Mouse (Mus musculus) heart, embryonic 15.5 days (tissue): ENCODE measurements around the gene Mdm4. TPM values are rescaled to one million over a fixed set of nuclear protein-coding genes. Genes with fewer than 3 reads are reported as not detected.

Source experiments
- ATAC-seq: fragments of 200-750 bp; cut with Nextera tagmentation; replicated peaks from 2 replicates; pipeline ENCODE4 v1.8.0; 2017; ENCODE audit warnings: low read depth, moderate TSS enrichment; ENCODE audit not compliant: insufficient number of reproducible peaks, insufficient read depth, low FRiP score
- H3K27ac ChIP-seq: fragments of 300-500 bp; sonication (generic); 2 replicates; pipeline ENCODE4 v1.5.1; 2015; ENCODE audit warnings: mild to moderate bottlenecking, inconsistent platforms
- H3K27me3 ChIP-seq: fragments of 300-500 bp; sonication (generic); 2 replicates; pipeline ENCODE4 v1.6.1; 2015; ENCODE audit warnings: inconsistent platforms
- H3K36me3 ChIP-seq: fragments of 300-500 bp; sonication (generic); 2 replicates; pipeline ENCODE4 v1.6.1; 2015; ENCODE audit warnings: mild to moderate bottlenecking, inconsistent platforms
- H3K4me1 ChIP-seq: fragments of 300-500 bp; sonication (generic); replicated peaks from 2 replicates; pipeline ENCODE4 v1.6.1; 2015; ENCODE audit warnings: inconsistent platforms
- H3K4me2 ChIP-seq: fragments of 300-500 bp; sonication (generic); 2 replicates; pipeline ENCODE4 v1.6.1; 2015; ENCODE audit warnings: inconsistent platforms, mild to moderate bottlenecking, moderate library complexity
- H3K4me3 ChIP-seq: fragments of 300-500 bp; sonication (generic); 2 replicates; pipeline ENCODE4 v1.5.1; 2015; ENCODE audit warnings: mild to moderate bottlenecking, inconsistent platforms
- H3K9ac ChIP-seq: fragments of 300-500 bp; sonication (generic); 2 replicates; pipeline ENCODE4 v1.6.1; 2015; ENCODE audit warnings: mild to moderate bottlenecking, inconsistent platforms
- H3K9me3 ChIP-seq: fragments of 300-500 bp; sonication (generic); replicated peaks from 2 replicates; pipeline ENCODE4 v1.6.1; 2016; ENCODE audit warnings: inconsistent platforms
- WGBS: fragments of 180-500 bp; shearing (Covaris S2); methylation state at CpG from one replicate; pipeline ENCODE4 v1.1.7; 2015; ENCODE audit warnings: mixed read lengths; 5-methylcytosine and 5-hydroxymethylcytosine counted together
- polyA plus RNA-seq: library from polyadenylated mRNA; unstranded; fragments of >200 nt; fragmentation: Nextera tagmentation; extraction: Ambion mirVana; gene quantifications from 2 replicates; pipeline ENCODE4 v1.2.1, GENCODE M21; 2015

Mdm4 gene
- polyA plus RNA-seq, 1 experiment from 2014 or later, result 22.2 TPM

DNA sequence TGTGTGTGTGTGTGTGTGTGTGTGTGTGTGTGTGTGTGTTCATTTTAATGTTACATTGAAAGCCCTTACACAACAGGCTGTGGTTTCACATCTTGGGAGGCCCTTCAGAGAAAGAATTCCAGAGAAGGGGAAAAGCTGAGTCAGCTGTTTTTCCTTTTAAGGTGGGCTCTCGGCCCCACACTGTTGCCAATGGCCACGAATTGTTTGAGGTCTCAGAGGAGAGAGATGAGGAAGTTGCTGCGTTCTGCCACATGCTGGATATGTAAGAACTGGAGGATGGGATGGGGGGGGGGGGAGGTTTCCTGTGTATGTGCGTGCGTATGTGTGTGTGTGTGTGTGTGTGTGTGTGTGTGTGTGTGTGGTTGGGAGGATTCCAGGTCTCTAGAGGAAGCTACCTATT is 39.8 kb upstream of the Mdm4 start:
- Histone ChIP-seq H3K27ac (peak overlapping the region; percentile 91), H3K4me1 (peaks cover 77% of the 10 kb centered on the region)
- 38% methylated on average over 5 of the region's 5 CpGs for WGBS

DNA sequence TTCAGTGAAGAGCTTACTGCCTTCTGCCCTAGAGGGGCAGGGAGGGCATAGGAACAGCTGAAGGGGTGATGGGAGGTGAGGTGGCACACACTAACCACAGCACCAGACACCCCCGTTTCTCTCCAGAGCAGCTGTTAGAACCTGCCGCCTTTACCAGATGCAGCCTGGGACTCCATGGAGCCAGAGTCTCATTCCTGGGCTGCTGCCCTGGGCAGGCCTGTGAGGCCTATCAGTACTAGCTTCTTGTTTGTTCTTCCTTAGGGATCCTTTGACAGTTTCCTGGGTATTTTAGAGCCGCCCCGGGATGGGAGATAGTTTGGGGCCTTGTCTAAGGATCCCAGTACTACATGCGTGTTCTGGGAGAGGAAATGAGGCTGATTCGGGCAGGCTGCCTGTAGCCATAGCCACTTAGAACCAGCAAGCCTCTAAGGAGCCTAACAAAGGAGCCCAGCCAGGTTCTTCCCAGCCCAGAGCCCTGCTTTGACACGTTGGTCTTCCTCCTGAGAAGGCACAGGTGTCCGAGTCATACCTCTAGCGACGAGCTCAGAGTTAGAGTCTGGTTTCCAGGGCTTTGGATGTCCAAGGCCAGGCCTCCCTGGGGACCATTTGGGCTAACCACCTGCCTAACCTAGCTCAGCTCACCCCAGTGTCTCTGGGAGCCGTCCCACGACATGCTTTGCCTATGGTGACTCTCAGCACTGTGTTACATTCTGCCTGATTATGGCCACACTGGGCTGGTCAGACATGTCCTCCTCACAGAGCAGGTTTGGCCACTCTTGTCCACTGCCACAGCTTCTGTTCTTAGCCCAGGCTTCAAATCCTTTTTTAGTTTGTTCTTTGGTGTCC is 39.1 kb upstream of the Mdm4 start:
- Histone ChIP-seq H3K4me3 (peak overlapping the region; percentile 34), H3K27ac (peak overlapping the region; percentile 91), H3K4me1 (peaks cover 75% of the 10 kb centered on the region), H3K9ac (peak overlapping the region; percentile 50), H3K36me3 (peaks cover 4% of the 10 kb centered on the region; the same call in 1 of the 2 replicates), H3K27me3 (no peaks in the 10 kb centered on the region), H3K4me2 (peak overlapping the region; percentile 57), H3K9me3 (no peaks in the 10 kb centered on the region)
- WGBS, result 52% methylated on average over 12 of the region's 12 CpGs
- ATAC-seq, result no peak

More for the DNA sequence above, 39.8 kb upstream of the Mdm4 start:
- Histone ChIP-seq H3K4me3 (peak overlapping the region; percentile 34; the same call in 1 of the 2 replicates), H3K9me3 (no peaks in the 10 kb centered on the region), H3K4me2 (peak overlapping the region; percentile 57; the same call in 1 of the 2 replicates), H3K9ac (no peak overlapping the region), H3K36me3 (peaks cover 7% of the 10 kb centered on the region; the same call in 1 of the 2 replicates), H3K27me3 (no peaks in the 10 kb centered on the region)
- ATAC-seq, result no peak

- no peaks in the 10 kb centered on the region for H3K27me3 ChIP-seq
- H3K36me3 ChIP-seq, result peaks cover 5% of the 10 kb centered on the region; the same call in 1 of the 2 replicates
- H3K4me1 ChIP-seq, result peaks cover 70% of the 10 kb centered on the region
- no peak for ATAC-seq
- H3K4me2 ChIP-seq, result peak overlapping the region; percentile 57
- H3K27ac ChIP-seq, result peak overlapping the region; percentile 91
- 67% methylated on average over 15 of the region's 15 CpGs for WGBS
- peak overlapping the region; percentile 50 for H3K9ac ChIP-seq
- no peaks in the 10 kb centered on the region for H3K9me3 ChIP-seq
- peak overlapping the region; percentile 34 for H3K4me3 ChIP-seq
Observed at GRCm38 (mm10) chr1:133068669-133069274, 38.4 kb upstream of the Mdm4 start.

DNA sequence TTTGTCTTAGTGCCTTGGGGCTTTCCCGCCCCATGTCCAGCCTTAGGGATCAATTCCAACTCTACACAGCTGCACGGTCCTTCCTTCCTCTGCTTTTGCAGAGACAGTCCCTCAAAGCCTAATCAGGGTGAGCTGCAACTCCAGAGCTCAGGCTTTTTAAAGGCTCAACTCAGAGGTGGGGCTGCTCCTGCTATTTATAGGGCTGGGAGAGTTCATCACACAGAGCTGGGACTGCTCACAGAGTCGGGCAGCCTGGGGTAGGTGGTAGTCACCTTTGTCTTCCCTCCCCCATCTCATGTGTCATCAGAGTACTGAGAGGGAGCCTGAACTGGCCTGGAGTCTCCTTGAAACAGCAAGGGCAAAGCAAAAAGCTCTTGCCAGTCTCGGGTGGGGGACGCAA is 37.9 kb upstream of the Mdm4 start:
- H3K9ac ChIP-seq, result peak overlapping the region; percentile 50
- H3K27me3 ChIP-seq, result no peaks in the 10 kb centered on the region
- peak overlapping the region; percentile 34 for H3K4me3 ChIP-seq
- peak overlapping the region; percentile 91 for H3K27ac ChIP-seq
- H3K4me1 ChIP-seq, result peaks cover 65% of the 10 kb centered on the region
- peaks cover 5% of the 10 kb centered on the region; the same call in 1 of the 2 replicates for H3K36me3 ChIP-seq
- no peaks in the 10 kb centered on the region for H3K9me3 ChIP-seq
- 16% methylated on average over 4 of the region's 5 CpGs for WGBS
- peak; percentile 83 for ATAC-seq
- peak overlapping the region; percentile 57 for H3K4me2 ChIP-seq

DNA sequence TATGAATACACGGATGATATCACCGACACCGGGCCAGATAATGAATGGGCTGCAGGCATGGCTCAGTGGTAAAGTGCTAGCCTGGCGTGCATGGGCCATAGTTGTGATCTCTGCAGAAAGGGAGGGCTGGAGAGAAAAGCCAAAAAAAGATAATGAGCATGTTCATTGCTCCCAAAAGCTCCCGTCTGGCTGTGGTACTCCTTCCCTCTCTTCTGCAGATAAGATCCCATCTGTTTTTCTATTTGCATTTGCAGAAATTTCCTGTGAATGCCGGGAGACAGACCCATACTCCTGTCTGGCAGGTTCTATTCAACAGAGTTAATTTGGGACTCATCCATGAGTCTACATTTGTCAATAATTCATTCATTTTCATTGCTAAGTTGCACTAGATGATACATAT is 32.8 kb upstream of the Mdm4 start:
- Histone ChIP-seq H3K36me3 (peaks cover 5% of the 10 kb centered on the region; the same call in 1 of the 2 replicates), H3K27me3 (no peaks in the 10 kb centered on the region), H3K9ac (no peak overlapping the region), H3K4me3 (no peak overlapping the region), H3K4me1 (peaks cover 36% of the 10 kb centered on the region), H3K27ac (no peak overlapping the region), H3K4me2 (no peak overlapping the region), H3K9me3 (no peaks in the 10 kb centered on the region)
- 78% methylated on average over 6 of the region's 6 CpGs for WGBS
- no peak for ATAC-seq

GRCm38 (mm10) chr1:133060681-133061080 is 30.3 kb upstream of the Mdm4 start:
- H3K36me3 ChIP-seq, result peaks cover 5% of the 10 kb centered on the region; the same call in 1 of the 2 replicates
- WGBS, result 48% methylated on average over 4 of the region's 4 CpGs
- ATAC-seq, result no peak
- H3K27me3 ChIP-seq, result no peaks in the 10 kb centered on the region
- peaks cover 37% of the 10 kb centered on the region for H3K4me1 ChIP-seq
- H3K9ac ChIP-seq, result no peak overlapping the region
- no peak overlapping the region for H3K4me2 ChIP-seq
- no peaks in the 10 kb centered on the region for H3K9me3 ChIP-seq
- no peak overlapping the region for H3K4me3 ChIP-seq
- H3K27ac ChIP-seq, result peak overlapping the region; percentile 65

GRCm38 (mm10) chr1:133059592-133059991 is 29.2 kb upstream of the Mdm4 start:
- Histone ChIP-seq H3K4me3 (no peak overlapping the region), H3K4me1 (peaks cover 37% of the 10 kb centered on the region), H3K27me3 (no peaks in the 10 kb centered on the region), H3K4me2 (no peak overlapping the region), H3K36me3 (peaks cover 5% of the 10 kb centered on the region; the same call in 1 of the 2 replicates), H3K27ac (peak overlapping the region; percentile 65; the same call in 1 of the 2 replicates), H3K9me3 (no peaks in the 10 kb centered on the region), H3K9ac (no peak overlapping the region)
- WGBS, result 31% methylated on average over 2 of the region's 2 CpGs
- no peak for ATAC-seq

GRCm38 (mm10) chr1:133057345-133058034 is 27.1 kb upstream of the Mdm4 start:
- Histone ChIP-seq H3K4me2 (no peak overlapping the region), H3K4me3 (no peak overlapping the region), H3K9ac (no peak overlapping the region), H3K36me3 (no peaks in the 10 kb centered on the region), H3K4me1 (peaks cover 46% of the 10 kb centered on the region), H3K27ac (peak overlapping the region; percentile 68), H3K27me3 (no peaks in the 10 kb centered on the region), H3K9me3 (no peaks in the 10 kb centered on the region)
- 37% methylated on average over 7 of the region's 7 CpGs for WGBS
- ATAC-seq, result peak; percentile 59; the same call in 1 of the 2 replicates

DNA sequence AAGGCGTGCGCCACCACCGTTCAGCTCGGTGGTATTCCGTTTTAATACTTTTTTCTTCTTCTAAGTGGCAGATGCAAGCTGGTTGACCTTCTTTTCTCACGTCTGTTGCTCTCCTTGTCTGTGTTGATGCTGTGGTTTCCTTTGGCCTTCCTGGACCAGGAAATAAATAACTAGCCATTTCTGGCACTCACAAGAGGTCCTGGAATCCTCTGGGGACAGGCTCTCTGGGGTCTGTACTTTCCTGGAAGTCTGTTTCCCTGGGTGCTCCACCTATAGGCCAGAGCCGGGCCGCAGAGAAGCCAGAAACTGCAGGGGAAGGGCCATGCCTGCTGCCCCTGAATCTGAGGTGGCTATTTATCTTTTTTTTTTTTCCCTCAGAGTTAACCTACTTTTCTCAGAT is 24.0 kb upstream of the Mdm4 start:
- Histone ChIP-seq H3K9ac (no peak overlapping the region), H3K9me3 (no peaks in the 10 kb centered on the region), H3K4me2 (no peak overlapping the region), H3K4me3 (no peak overlapping the region), H3K4me1 (peaks cover 38% of the 10 kb centered on the region), H3K27ac (no peak overlapping the region), H3K27me3 (no peaks in the 10 kb centered on the region), H3K36me3 (no peaks in the 10 kb centered on the region)
- WGBS, result 64% methylated on average over 8 of the region's 8 CpGs
- ATAC-seq, result no peak

DNA sequence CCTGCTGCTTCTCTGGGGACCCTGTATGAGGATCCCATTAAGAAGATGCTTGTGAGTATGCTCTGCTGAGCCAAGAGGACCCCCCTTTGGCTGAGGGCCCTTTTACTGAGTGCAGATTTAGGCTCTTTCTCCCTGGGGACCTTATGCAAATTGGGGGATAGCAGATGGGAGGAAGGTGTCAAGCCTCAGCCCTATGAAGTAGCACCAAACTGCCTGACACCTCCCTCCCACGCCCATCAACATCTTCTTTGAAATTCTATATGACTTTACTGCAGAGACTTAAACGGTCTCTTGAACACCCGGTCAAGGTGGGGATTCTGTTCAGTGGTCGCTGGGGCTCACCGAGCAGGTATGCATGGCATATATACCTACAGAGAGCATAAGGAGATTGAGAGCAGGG is 22.7 kb upstream of the Mdm4 start:
- 50% methylated on average over 5 of the region's 5 CpGs for WGBS
- Histone ChIP-seq H3K4me3 (no peak overlapping the region), H3K9ac (no peak overlapping the region), H3K27ac (no peak overlapping the region), H3K4me1 (peaks cover 41% of the 10 kb centered on the region), H3K4me2 (no peak overlapping the region), H3K9me3 (no peaks in the 10 kb centered on the region), H3K27me3 (no peaks in the 10 kb centered on the region), H3K36me3 (no peaks in the 10 kb centered on the region)
- ATAC-seq, result no peak

GRCm38 (mm10) chr1:133051829-133052228 is 21.5 kb upstream of the Mdm4 start:
- no peak overlapping the region for H3K27ac ChIP-seq
- H3K4me2 ChIP-seq, result no peak overlapping the region
- H3K36me3 ChIP-seq, result no peaks in the 10 kb centered on the region
- H3K4me1 ChIP-seq, result peaks cover 37% of the 10 kb centered on the region
- no peaks in the 10 kb centered on the region for H3K27me3 ChIP-seq
- no peak overlapping the region for H3K9ac ChIP-seq
- no peak overlapping the region for H3K4me3 ChIP-seq
- WGBS, result 87% methylated on average over 2 of the region's 2 CpGs
- no peaks in the 10 kb centered on the region for H3K9me3 ChIP-seq
- ATAC-seq, result no peak
